Mouse (Mus musculus) midbrain, postnatal 0 days (tissue): ENCODE data around the gene Smim4. TPM values are rescaled to one million over a fixed set of nuclear protein-coding genes. Genes with fewer than 3 reads are reported as not detected.

ENCODE experiments used
- ATAC-seq: fragments of 200-750 bp; cut with Nextera tagmentation; 2 replicates; pipeline ENCODE4 v1.8.0; 2017; ENCODE audit warnings: moderate number of reproducible peaks, mild to moderate bottlenecking, moderate TSS enrichment, moderate library complexity; ENCODE audit not compliant: low FRiP score
- DNase-seq: peaks from one replicate; pipeline ENCODE4 v3.0.0-alpha.2; 2015; ENCODE audit warnings: low spot score
- H3K27ac ChIP-seq: fragments of 300-500 bp; sonication (generic); 2 replicates; pipeline ENCODE4 v1.5.1; 2014; ENCODE audit warnings: low read depth, mild to moderate bottlenecking, low read length, mixed read lengths
- H3K27me3 ChIP-seq: fragments of 300-500 bp; sonication (generic); 2 replicates; pipeline ENCODE4 v1.6.1; 2014; ENCODE audit warnings: low read length, control low read depth, mixed read lengths; ENCODE audit not compliant: insufficient read depth
- H3K36me3 ChIP-seq: fragments of 300-500 bp; sonication (generic); 2 replicates; pipeline ENCODE4 v1.6.1; 2014; ENCODE audit warnings: low read length, control low read depth, mixed read lengths; ENCODE audit not compliant: insufficient read depth
- H3K4me1 ChIP-seq: fragments of 300-500 bp; sonication (generic); 2 replicates; pipeline ENCODE4 v1.6.1; 2014; ENCODE audit warnings: mild to moderate bottlenecking, control low read depth, antibody characterized with exemption, low read length, mixed read lengths; ENCODE audit not compliant: insufficient read depth
- H3K4me2 ChIP-seq: fragments of 300-500 bp; sonication (generic); 2 replicates; pipeline ENCODE4 v1.6.1; 2014; ENCODE audit warnings: low read depth, mild to moderate bottlenecking, low read length, mixed read lengths; ENCODE audit not compliant: poor library complexity, severe bottlenecking
- H3K4me3 ChIP-seq: fragments of 300-500 bp; sonication (generic); 2 replicates; pipeline ENCODE4 v1.5.1; 2014; ENCODE audit warnings: low read depth, mild to moderate bottlenecking, low read length, moderate library complexity
- H3K9ac ChIP-seq: fragments of 300-500 bp; sonication (generic); replicated peaks from 2 replicates; pipeline ENCODE4 v1.6.1; 2014; ENCODE audit warnings: mild to moderate bottlenecking, low read length, moderate library complexity, mixed read lengths; ENCODE audit not compliant: poor library complexity, severe bottlenecking
- H3K9me3 ChIP-seq: fragments of 300-500 bp; sonication (generic); 2 replicates; pipeline ENCODE4 v1.6.1; 2016; ENCODE audit warnings: low read length, control low read depth
- CTCF ChIP-seq: IDR thresholded peaks from 2 replicates; pipeline ENCODE4 v1.5.1; 2016; ENCODE audit warnings: antibody characterized with exemption, mild to moderate bottlenecking
- WGBS: fragments of 180-500 bp; shearing (Covaris S2); extraction: QIAGEN DNeasy Blood & Tissue Kit; methylation state at CpG from one replicate; pipeline ENCODE4 v1.1.7; 2014; 5-methylcytosine and 5-hydroxymethylcytosine counted together
- polyA plus RNA-seq: library from polyadenylated mRNA; unstranded; fragments of >200 nt; fragmentation: Nextera tagmentation; extraction: Ambion mirVana; gene quantifications from 2 replicates; pipeline ENCODE4 v1.2.1, GENCODE M21; 2015
- total RNA-seq: library from RNA; depleted of rRNA; stranded (reverse); fragments of >200 nt; gene quantifications from 2 replicates; pipeline ENCODE4 v1.2.3, GENCODE M21; 2014

The Smim4 gene
- total and polyA plus RNA-seq, 2 experiments from 2014 or later: 4.3 to 41.6 TPM

GRCm38 (mm10) chr14:31171386-31171785 is 42.6 kb upstream of the Smim4 start:
- no peak for TF ChIP-seq CTCF
- 75% methylated on average over 11 of the region's 11 CpGs for WGBS
- H3K36me3 ChIP-seq: peaks cover 59% of the 10 kb centered on the region
- no peak overlapping the region for H3K4me2 ChIP-seq
- ATAC-seq (no peak), DNase-seq (no peak)
- H3K27ac ChIP-seq: no peak overlapping the region
- H3K9ac ChIP-seq: no peak overlapping the region
- no peaks in the 10 kb centered on the region for H3K4me1 ChIP-seq
- H3K9me3 ChIP-seq: no peaks in the 10 kb centered on the region
- no peak overlapping the region for H3K4me3 ChIP-seq
- H3K27me3 ChIP-seq: no peaks in the 10 kb centered on the region

GRCm38 (mm10) chr14:31170963-31171362 is 42.2 kb upstream of the Smim4 start:
- Histone ChIP-seq H3K27me3 (no peaks in the 10 kb centered on the region), H3K4me3 (no peak overlapping the region), H3K9ac (no peak overlapping the region), H3K9me3 (no peaks in the 10 kb centered on the region), H3K4me1 (no peaks in the 10 kb centered on the region), H3K36me3 (peaks cover 55% of the 10 kb centered on the region), H3K4me2 (no peak overlapping the region), H3K27ac (no peak overlapping the region)
- WGBS: 91% methylated on average over 13 of the region's 13 CpGs
- no peak for TF ChIP-seq CTCF
- no peak for DNase-seq
- no peak for ATAC-seq

GRCm38 (mm10) chr14:31169508-31169907 is 40.8 kb upstream of the Smim4 start:
- WGBS: 85% methylated on average over 6 of the region's 6 CpGs
- no peak overlapping the region for H3K27ac ChIP-seq
- no peaks in the 10 kb centered on the region for H3K9me3 ChIP-seq
- H3K9ac ChIP-seq: no peak overlapping the region
- H3K4me3 ChIP-seq: no peak overlapping the region
- no peaks in the 10 kb centered on the region; the same call in 1 of the 2 replicates for H3K4me1 ChIP-seq
- H3K27me3 ChIP-seq: no peaks in the 10 kb centered on the region
- H3K4me2 ChIP-seq: no peak overlapping the region
- no peak for TF ChIP-seq CTCF
- peaks cover 41% of the 10 kb centered on the region for H3K36me3 ChIP-seq
- no peak for ATAC-seq
- DNase-seq: no peak

GRCm38 (mm10) chr14:31168425-31168824 is 39.7 kb upstream of the Smim4 start, which contains the start of gene Stab1:
Gene Stab1 (minus strand): TSS chr14:31168641.
- DNase-seq (no peak), ATAC-seq (no peak)
- no peak within 1 kb of the TSS for H3K27ac ChIP-seq
- H3K4me3 ChIP-seq: no peak within 1 kb of the TSS
- no peaks in the 10 kb centered on the region for H3K27me3 ChIP-seq
- no peak within 1 kb of the TSS for H3K9ac ChIP-seq
- H3K4me1 ChIP-seq: no peaks in the 10 kb centered on the region; the same call in 1 of the 2 replicates
- TF ChIP-seq CTCF: no peak
- H3K36me3 ChIP-seq: peaks cover 31% of the 10 kb centered on the region
- no peak within 1 kb of the TSS for H3K4me2 ChIP-seq
- 52% methylated on average over 10 of the region's 10 CpGs for WGBS
- H3K9me3 ChIP-seq: no peaks in the 10 kb centered on the region

GRCm38 (mm10) chr14:31166827-31167226 is 38.1 kb upstream of the Smim4 start:
- DNase-seq: no peak
- WGBS: 55% methylated on average over 9 of the region's 9 CpGs
- Histone ChIP-seq H3K9me3 (no peaks in the 10 kb centered on the region), H3K36me3 (peaks cover 15% of the 10 kb centered on the region), H3K27me3 (no peaks in the 10 kb centered on the region), H3K27ac (no peak overlapping the region), H3K4me3 (no peak overlapping the region), H3K4me1 (no peaks in the 10 kb centered on the region; the same call in 1 of the 2 replicates), H3K9ac (no peak overlapping the region), H3K4me2 (no peak overlapping the region)
- TF ChIP-seq CTCF: no peak
- ATAC-seq: no peak

- no peaks in the 10 kb centered on the region; the same call in 1 of the 2 replicates for H3K4me1 ChIP-seq
- no peaks in the 10 kb centered on the region for H3K27me3 ChIP-seq
- H3K36me3 ChIP-seq: peaks cover 8% of the 10 kb centered on the region
- DNase-seq (no peak), ATAC-seq (no peak)
- no peak overlapping the region for H3K4me3 ChIP-seq
- no peak for TF ChIP-seq CTCF
- no peak overlapping the region for H3K9ac ChIP-seq
- 66% methylated on average over 10 of the region's 10 CpGs for WGBS
- no peak overlapping the region for H3K27ac ChIP-seq
- H3K4me2 ChIP-seq: no peak overlapping the region
- no peaks in the 10 kb centered on the region for H3K9me3 ChIP-seq
These were observed 37.4 kb upstream of the Smim4 start for GRCm38 (mm10) chr14:31165991-31166630.
